Mouse (Mus musculus) MN1 (cell line): ENCODE measurements around the gene Alkbh6.
A peak's percentile ranks its signal among the peaks of the same experiment; 100 is the strongest.

ENCODE experiments used
- DNase-seq: peaks from one replicate; pipeline ENCODE4 v3.0.0-alpha.2; 2016; ENCODE audit warnings: low spot score

The Alkbh6 gene

DNA sequence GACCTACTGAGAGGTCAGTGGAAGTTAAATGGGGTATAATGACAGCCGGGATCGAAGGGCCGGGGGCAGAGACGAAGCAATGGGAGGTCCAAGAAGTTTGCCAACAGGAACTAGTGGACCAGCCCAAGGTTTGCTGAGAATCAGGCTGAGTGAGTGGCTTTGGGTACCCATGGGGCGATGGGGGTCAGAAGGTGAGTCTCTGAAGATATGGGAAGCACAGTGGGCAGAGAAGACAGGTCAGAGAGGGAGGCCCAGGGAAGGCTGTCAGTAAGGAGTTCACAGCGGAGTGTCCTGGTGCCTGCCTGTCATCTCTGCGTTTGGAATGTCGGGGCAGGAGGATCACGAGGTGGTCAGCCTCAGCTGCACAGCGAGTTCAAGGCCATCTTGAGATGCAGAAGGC, 19.9 kb downstream of the Alkbh6 start:
- DNase-seq, result no peak

DNA sequence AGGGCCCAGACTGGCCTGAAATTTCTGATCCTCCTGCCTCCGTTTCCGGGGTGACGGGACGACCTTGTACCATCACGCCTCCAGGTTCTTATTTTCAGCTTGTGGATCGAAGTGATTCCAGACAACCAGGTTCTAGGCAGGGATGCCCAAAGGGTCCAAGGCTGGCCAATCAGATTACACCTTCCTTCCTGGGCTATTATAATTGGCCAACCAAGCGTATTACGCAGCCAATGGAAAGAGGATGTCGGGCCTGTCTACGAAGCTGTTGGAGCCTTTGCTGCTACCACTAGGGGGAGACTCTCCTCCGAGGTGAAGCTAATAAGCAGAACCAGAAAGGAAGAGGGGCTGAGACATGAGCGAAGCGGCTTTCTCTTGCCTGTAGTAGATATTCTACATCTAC, 23.4 kb downstream of the Alkbh6 start:
- DNase-seq, result peak; percentile 97

DNA sequence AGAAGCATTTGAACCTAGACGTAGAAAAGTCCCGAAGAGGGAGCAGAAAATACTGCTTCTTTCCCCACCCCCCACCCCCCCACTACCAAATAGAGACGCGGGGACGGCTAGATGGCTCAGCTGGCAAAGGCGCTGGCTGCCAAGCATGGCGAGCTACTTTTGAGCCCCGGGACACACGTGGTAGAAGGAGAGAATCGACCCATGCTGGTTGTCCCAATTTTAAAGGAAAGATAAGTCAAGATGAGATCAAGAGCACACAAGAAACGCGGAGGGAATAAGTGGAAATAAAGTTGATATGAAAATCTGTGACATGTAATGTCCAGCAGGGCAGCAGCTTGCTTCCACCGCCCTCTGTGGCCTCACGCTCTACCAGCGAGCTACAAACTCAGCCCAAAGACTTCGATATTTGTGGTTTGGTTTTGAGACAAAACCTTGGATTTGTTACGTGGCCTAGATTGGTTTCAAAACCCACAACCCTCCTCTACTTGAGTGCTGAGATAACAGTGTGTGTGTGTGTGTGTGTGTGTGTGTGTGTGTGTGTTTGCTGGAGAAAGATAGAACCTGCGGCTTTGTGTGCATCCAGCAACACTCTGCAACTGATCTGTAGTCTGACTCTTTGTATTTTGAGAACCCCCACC, 24.2 kb downstream of the Alkbh6 start:
- peak; percentile 58 for DNase-seq

DNA sequence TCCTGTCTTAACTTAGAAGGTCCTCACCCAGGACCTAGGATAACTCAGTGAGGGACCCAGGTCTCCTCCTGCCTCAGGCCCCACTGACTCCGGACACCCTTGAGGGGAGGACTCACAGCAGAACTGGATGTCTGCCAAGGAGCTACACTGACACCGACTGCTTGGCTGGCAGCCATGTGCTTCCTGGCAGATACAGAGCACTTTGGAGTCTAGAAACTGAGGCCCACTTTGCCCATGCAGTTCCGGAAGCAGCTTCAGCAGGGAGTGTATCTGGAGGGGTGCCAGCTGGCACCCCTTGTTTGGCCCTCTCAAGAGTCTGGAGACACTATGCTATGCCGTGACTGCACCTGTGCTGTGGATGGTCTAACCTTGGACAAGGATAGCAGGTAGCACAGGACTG, 24.9 kb downstream of the Alkbh6 start:
- DNase-seq, result peak; percentile 89

DNA sequence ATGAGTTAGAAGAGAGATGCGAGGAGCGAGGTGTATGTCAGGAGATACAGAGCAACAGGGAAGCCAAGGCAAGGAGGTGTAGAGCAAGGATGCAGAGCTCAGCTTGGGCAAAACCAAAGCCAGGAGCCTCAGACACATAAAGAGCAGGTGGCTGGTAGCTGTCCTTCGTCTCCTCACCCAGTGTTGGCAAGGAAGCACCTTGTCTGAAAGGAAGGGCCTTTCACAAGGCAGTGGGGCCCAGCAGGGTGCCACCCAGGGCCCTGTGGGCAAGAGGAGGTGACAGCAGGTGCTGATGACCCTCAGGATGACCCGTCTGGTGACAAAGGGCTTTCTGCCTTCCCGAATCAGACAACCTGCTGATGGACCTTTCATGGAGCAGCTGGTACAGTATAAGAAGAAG, 26.0 kb downstream of the Alkbh6 start:
- no peak for DNase-seq

DNA sequence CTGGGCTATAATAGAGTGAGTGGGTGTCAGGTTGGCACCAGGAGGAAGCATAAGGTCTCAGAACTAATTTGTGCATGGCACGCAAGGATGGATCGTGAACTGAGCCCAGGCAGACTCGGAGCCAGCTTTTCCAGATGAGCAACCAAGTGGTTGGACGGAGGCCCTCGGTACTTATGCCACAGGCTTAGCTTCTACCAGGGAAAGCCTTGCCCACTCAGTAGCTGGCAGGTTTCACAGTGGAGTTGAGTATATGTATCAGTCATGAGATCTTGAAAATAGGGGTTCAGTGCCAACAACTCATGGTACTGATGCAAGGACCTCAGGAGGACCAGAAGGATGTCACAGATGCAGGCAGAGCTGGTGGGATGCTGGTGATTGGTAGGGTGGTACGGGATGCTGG, 27.2 kb downstream of the Alkbh6 start:
- no peak for DNase-seq

DNA sequence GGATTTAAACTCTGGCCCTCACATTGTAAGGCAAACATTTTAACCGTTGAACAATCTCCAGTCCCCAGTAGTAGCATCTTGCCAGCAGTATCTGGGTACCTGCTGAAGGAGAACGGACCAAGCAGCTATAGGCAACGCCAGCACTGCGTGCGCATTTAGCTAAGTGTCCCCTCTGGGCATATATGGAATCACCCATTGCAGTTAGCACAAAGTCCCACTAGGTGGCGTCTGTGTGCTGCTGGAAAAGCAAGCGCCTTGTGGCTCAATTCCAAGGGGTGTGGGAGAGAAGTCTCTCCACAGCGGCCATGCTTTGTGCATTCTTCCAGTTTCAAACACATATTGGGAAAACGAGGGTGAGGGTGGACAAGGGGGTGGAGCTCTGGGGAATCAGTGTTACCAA, 27.9 kb downstream of the Alkbh6 start:
- DNase-seq, result peak; percentile 93

DNA sequence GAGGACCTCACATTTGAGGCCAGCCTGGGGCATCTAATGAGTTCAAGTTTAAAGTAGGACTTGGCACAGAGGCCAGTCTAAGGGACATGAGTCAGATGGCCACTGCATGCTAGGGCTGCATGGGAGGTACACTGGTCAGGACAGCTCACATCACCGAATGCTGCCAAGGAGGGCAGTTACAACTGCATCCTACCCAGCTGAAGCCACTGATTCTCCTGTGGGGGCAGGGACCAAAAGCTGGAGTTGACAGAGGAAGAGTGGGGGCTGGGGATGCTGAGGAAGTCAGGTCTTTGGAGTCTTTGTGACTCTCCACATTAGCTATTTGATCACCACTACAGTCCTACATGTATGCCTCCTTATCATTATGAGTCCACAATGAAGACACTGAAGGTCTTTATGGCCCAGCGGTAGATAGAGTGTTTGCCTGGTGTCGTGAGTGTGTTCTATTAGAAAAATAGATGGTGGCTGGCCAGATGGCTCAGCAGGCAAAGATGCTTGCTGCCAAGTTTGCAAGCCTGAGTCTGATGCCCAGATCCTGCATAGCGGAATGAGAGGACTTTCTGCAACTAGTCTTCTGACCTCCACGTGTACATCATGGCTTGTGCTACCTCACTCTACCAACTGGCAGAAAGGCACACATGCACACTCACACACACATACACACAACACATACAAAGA, 31.1 kb downstream of the Alkbh6 start:
- no peak for DNase-seq

DNA sequence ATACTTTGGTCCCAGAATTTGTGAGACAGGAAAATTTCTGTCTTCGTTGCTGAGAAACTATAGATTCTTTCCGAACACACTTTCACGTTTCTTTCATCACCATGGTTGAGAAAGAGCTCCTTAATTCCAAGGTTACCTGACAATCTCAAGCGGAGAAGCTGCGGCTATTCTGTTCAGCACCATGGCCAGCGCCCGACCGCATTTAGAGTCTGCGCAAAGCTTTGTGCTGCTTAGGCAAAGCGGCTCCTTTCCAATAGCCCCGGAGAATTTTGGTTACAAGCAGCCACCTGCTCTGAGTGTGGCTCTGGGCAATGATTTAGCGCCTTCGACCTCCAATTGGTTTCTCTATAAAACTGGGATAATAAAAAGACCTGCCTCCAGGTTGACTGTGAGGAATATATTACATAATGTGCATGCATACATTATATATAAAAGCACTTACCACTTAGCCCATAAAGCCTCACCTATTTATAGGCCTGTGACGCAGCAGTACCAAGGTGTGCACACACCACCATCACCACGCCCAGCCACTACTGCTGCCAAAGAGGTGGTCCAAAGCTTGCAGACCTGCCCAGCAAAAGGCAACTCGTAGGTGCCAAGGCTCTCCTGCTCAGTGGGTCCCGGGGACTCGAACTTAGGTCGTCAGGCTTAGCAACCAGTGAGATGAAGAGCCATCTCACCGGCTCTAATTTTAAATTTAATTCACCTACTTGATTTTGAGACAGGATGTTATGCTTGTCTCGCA, 38.3 kb downstream of the Alkbh6 start:
- no peak for DNase-seq

DNA sequence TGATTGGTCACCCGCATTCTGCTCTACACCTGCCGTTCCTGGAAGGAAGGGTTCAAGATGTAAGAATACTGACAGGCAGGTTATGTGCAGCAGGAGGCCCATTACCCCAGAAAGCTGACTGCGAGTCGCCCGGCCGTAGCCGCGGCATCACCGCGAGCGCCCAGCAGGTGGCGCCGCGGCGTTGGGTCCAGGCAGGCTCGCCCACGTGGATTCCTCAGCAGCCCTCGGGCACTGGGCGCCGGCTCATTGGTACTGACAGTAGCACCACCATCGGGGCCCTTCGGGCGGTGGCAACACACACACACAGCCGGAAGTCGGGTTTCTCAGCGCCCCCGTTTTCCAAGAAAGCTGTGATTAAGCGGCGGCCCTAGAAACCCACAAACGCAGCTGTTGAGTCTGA, 39.3 kb downstream of the Alkbh6 start:
- DNase-seq, result peak; percentile 76

DNA sequence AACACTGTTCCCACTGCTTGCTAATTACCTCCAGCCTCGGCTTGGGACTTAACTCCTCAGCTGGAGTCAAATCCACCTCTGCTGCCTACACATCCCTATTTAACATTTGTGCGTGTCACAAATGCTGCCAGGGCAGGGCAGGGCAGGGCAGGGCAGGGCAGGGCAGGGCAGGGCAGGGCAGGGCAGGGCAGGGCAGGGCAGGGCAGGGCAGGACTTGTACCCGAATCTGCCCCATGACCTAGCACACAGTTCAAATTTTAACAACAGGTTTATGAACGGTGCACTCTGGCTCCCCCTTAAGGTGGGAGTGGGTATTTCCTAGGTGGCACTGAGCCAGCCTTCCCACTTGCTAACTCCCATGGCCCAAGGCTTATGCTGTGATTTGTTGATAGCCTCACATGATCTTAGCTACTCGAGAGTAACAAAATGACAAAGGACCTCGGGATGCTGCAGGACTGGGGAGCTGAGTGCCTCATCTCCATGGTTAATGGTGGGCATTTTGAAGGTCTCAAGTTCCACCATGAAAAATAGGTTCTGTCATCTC, 44.8 kb downstream of the Alkbh6 start:
- peak; percentile 91 for DNase-seq

DNA sequence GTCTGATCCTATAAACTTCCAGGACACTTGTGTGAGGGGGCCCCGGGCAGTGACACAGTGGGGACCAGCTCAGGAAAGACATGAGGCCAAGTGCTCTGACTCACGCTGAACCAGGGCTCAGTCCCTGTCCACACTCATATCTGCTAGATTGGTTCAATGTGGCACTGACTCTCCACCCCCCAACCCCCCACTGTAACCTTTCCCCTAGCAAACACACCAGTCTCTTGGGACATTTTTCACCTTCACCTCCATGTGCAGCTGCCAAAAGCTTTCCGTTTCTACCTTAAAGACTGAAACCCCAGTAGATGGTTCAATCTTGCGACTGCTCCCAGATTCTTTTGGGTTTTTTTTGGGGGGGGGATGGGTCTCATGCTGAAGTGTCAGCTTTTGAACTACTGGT, 45.5 kb downstream of the Alkbh6 start:
- no peak for DNase-seq

DNA sequence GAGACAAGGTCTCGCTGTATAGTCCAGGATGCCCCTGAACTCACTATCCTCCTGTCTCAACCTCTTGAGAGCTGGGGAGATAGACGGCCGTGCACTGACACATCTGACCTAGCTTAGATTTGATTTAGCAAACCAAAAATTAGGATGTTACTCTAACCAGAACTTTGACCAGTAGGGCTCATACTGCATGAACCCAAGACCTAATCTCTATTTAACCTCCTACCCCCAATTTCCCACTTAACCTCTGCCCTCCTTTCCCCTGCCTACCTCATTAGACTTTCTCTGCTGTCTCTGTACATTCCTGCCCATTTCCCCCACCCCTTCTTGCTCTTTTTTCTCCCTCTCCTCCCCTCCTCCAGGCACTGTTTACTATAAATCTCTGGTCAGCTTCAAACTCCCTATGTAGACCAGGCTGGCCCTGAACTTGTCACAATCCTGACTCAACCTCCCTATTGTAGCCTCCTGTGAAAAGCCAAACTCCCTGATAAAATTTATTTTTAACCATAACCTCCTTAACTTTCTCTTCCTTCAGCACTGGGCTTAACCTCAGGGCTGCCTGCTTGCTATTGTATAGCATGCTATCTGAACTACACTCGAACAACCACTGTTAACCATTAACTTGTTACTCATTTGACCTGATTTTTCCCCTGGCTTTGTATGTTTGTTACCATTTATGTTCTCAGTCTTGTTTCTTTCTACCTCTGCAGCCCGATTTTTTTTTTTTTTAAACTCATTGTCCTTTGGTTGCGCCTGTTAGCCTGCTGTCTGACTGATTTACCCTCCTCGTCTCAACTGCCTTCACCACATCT, 50.1 kb downstream of the Alkbh6 start:
- DNase-seq, result no peak

DNA sequence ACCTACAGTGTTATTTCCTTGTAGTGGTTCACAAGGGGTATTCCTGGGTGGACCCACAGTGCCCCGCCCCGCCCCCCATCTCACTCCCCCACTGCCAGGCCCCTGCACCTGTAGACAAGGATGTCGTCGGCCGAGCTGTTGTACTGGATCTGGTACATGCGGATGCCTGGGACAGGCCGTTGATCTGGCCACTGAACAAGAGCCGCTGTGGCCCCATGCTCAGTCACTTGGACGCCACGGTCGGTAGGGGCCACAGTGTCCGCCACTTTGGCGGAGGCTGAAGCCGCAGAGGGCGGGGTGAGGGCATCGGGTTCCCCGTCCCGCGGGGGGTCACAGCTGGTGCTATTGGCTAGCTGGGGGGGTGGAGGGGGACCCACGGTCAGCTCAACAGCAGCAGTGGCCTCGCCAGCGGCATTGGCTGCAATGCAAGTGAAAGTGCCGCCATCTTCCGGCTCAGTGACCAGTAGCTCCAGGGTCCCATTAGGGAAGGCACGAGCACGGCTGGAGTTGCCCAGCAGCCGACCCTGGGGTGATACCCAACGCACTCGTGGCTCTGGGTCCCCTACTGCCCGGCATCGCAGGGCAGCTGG, 50.9 kb downstream of the Alkbh6 start:
- DNase-seq, result no peak

DNA sequence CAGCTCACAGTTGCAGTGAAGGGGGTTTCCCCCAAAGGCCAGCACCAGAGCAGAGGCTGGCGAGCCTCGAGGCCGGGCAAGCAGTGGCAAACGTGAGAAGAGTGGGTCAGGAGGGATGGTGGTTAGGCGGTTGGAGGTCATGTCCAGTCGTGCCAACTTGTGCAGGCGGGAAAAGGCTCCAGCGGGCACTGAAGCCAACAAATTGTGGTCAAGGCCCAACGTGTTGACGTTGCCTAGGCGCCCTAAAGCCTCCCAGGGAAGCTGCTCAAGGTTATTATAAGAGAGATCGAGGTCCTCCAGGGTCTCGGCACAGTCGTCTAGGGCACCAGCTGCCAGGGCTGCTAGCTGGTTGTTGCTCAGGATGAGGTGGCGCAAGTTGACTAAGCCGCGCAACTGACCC, 51.5 kb downstream of the Alkbh6 start:
- DNase-seq, result no peak

DNA sequence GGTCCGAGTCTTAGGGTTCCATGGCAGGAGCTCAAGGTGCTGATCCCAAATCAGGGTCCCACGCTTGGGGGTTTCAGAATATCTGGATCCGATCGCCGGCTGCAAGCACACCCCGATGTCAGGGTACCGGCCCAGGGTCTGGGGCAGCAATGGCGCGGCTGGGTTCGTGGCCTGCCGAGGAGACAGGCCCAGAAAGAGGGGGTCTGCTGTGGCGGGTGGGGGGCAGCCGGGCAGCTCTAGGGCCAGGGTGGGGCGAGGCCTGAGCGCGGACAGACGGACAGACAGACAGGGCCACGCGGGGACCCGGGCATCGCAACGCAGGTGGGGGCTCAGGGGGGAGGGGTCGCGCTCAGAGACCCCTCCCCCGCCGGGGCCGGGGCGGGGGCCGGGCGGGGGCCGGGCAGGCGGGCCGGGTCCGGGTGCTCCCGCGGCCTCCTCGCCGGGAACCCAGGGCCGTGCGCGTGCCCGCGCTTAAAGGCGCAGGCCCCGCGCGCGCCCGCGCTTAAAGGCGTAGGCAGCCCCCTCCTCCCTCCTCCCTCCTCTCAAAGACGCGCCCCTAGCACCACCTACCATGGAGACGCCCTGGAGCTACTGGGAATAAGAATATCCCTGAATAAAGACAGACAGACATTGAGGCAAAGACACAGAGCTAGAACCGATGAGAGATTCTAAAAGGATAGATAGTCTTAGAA, 54.3 kb downstream of the Alkbh6 start, which contains the start of gene Lrfn3:
Lrfn3 (minus strand) TSS at position 121 of the 692 bp plus-strand sequence.
- peak; percentile 69 for DNase-seq

DNA sequence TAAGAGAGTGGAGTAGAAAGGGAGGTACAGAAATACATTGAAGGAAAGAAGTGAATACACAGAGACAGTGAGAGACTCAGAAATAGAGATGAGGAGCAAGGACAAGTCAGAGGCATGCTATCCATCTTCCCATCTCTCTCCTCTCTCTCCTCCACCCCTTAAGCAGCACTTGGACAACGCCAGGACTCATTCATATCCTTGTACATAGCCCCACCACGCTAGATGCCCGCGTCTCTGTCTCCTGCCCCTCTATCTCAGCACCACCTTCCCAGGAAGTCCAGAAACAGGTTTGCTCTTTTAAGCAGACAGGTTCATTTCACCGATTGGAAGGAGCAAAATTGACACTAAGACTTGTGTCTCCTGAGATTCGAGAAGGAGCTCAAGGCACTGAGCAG, 54.8 kb downstream of the Alkbh6 start:
- DNase-seq, result no peak
